In genomic region chr1:55075652-55076394, GRCm38 (mm10) we compare ENCODE assay signal across 15 mouse cellular contexts. TPM values are rescaled to one million over a fixed set of nuclear protein-coding genes. Genes with fewer than 3 reads are reported as not detected.
A peak's percentile ranks its signal among the peaks of the same experiment; 100 is the strongest.
DNase-seq lines count a peak whose midpoint lies in the region; ATAC-seq lines count a peak whose summit lies in the region.
"Had no signal": no experiment of that assay in that cellular context is flagged by ENCODE, and none has a peak within 500 bp of the region (broad histone marks: within the 10 kb centered on the region; RNA-seq: fewer than 3 reads in every experiment).

No protein-coding gene starts in this region.

- WGBS in kidney, embryonic 16.5 days: 67% methylated on average over 5 of the region's 5 CpGs
- WGBS in kidney, embryonic 14.5 days: 72% methylated on average over 5 of the region's 5 CpGs
- WGBS in liver, embryonic 16.5 days (ENCODE audit: insufficient replicate concordance): 23% methylated on average over 5 of the region's 5 CpGs
- WGBS in forebrain, embryonic 10.5 days: 79% methylated on average over 5 of the region's 5 CpGs

- peak; percentile 88 for DNase-seq in heart, adult 11 months
- no peak for DNase-seq in heart, postnatal 14 days
- no peak for DNase-seq in forebrain, embryonic 10.5 days (ENCODE audit: extremely low spot score, low spot score)
- DNase-seq in right cerebral cortex, postnatal 14 days: no peak
- DNase-seq: adrenal gland, postnatal 10 days; cerebellum, adult 9-10 months; gastrocnemius, postnatal 10 days; lung, postnatal 4 days had no signal

- H3K4me2 ChIP-seq in kidney, embryonic 16.5 days (replicated peaks; ENCODE audit: low read depth, low read length): no peak overlapping the region
- no peak overlapping the region for H3K4me2 ChIP-seq in kidney, embryonic 14.5 days (replicated peaks; ENCODE audit: low read depth, low read length)
- H3K4me2 ChIP-seq in liver, embryonic 16.5 days (ENCODE audit: low read depth, low read length): no peak overlapping the region
- H3K4me2 ChIP-seq: limb, embryonic 15.5 days; midbrain, embryonic 15.5 days had no signal

- H3K9ac ChIP-seq in kidney, embryonic 16.5 days (replicated peaks; ENCODE audit: low read length): no peak overlapping the region
- H3K9ac ChIP-seq in kidney, embryonic 14.5 days (ENCODE audit: low read depth, low read length): no peak overlapping the region
- no peak overlapping the region for H3K9ac ChIP-seq in liver, embryonic 16.5 days (ENCODE audit: low read depth, low read length)
- H3K9ac ChIP-seq: limb, embryonic 15.5 days; midbrain, embryonic 15.5 days had no signal

- H3K4me3 ChIP-seq in kidney, embryonic 16.5 days (ENCODE audit: low read length): no peak overlapping the region
- H3K4me3 ChIP-seq in kidney, embryonic 14.5 days (ENCODE audit: low read length): no peak overlapping the region
- H3K4me3 ChIP-seq in liver, embryonic 16.5 days (ENCODE audit: low read depth, low read length): no peak overlapping the region
- no peak overlapping the region for H3K4me3 ChIP-seq in forebrain, embryonic 10.5 days
- H3K4me3 ChIP-seq: limb, embryonic 15.5 days; midbrain, embryonic 15.5 days had no signal

- H3K9me3 ChIP-seq in kidney, embryonic 16.5 days (ENCODE audit: low read length): no peaks in the 10 kb centered on the region
- no peaks in the 10 kb centered on the region for H3K9me3 ChIP-seq in kidney, embryonic 14.5 days (ENCODE audit: control insufficient read depth, low read length)
- H3K9me3 ChIP-seq in liver, embryonic 16.5 days (replicated peaks; ENCODE audit: control insufficient read depth, low read length): no peaks in the 10 kb centered on the region
- H3K9me3 ChIP-seq in forebrain, embryonic 10.5 days: no peaks in the 10 kb centered on the region
- H3K9me3 ChIP-seq: limb, embryonic 15.5 days; midbrain, embryonic 15.5 days had no signal

- 0 out of 2 replicates have a peak, but pooled peaks cover 3% of the 10 kb centered on the region for H3K4me1 ChIP-seq in kidney, embryonic 16.5 days (ENCODE audit: insufficient read depth, low read length)
- H3K4me1 ChIP-seq in kidney, embryonic 14.5 days (ENCODE audit: control insufficient read depth, insufficient read depth, low read length): no peaks in the 10 kb centered on the region
- peaks cover 11% of the 10 kb centered on the region for H3K4me1 ChIP-seq in liver, embryonic 16.5 days (ENCODE audit: control insufficient read depth, low read depth, low read length)
- no peaks in the 10 kb centered on the region for H3K4me1 ChIP-seq in forebrain, embryonic 10.5 days
- H3K4me1 ChIP-seq: limb, embryonic 15.5 days; midbrain, embryonic 15.5 days had no signal

- H3K27ac ChIP-seq in kidney, embryonic 16.5 days (ENCODE audit: low read length): 0 out of 2 replicates have a peak overlapping the region, but pooled peaks have one; percentile 10
- no peak overlapping the region for H3K27ac ChIP-seq in kidney, embryonic 14.5 days (ENCODE audit: low read depth, low read length)
- H3K27ac ChIP-seq in liver, embryonic 16.5 days (ENCODE audit: low read length): peak overlapping the region; percentile 79; the same call in 1 of the 2 replicates
- H3K27ac ChIP-seq in forebrain, embryonic 10.5 days: no peak overlapping the region
- H3K27ac ChIP-seq: kidney, postnatal 0 days; limb, embryonic 15.5 days; midbrain, embryonic 15.5 days had no signal

- intact Hi-C loops in heart, postnatal 14 days (cut with DNase I): no loop called here

- peaks cover 26% of the 10 kb centered on the region for H3K36me3 ChIP-seq in kidney, embryonic 16.5 days (ENCODE audit: insufficient read depth, low read length)
- peaks cover 46% of the 10 kb centered on the region for H3K36me3 ChIP-seq in kidney, embryonic 14.5 days (ENCODE audit: control insufficient read depth, insufficient read depth, low read length)
- peaks cover 19% of the 10 kb centered on the region for H3K36me3 ChIP-seq in liver, embryonic 16.5 days (ENCODE audit: control insufficient read depth, insufficient read depth)
- peaks cover 77% of the 10 kb centered on the region for H3K36me3 ChIP-seq in forebrain, embryonic 10.5 days (replicated peaks)

- no peaks in the 10 kb centered on the region for H3K27me3 ChIP-seq in kidney, embryonic 16.5 days (ENCODE audit: insufficient read depth, low read length)
- H3K27me3 ChIP-seq in kidney, embryonic 14.5 days (ENCODE audit: control insufficient read depth, insufficient read depth, low read length): no peaks in the 10 kb centered on the region
- no peaks in the 10 kb centered on the region for H3K27me3 ChIP-seq in liver, embryonic 16.5 days (ENCODE audit: control insufficient read depth, insufficient read depth, low read depth, low read length)
- no peaks in the 10 kb centered on the region for H3K27me3 ChIP-seq in forebrain, embryonic 10.5 days (ENCODE audit: poor library complexity, severe bottlenecking)
- H3K27me3 ChIP-seq: limb, embryonic 15.5 days; midbrain, embryonic 15.5 days had no signal

- ATAC-seq in kidney, embryonic 16.5 days (ENCODE audit: low FRiP score, low TSS enrichment): no peak
- ATAC-seq in kidney, embryonic 14.5 days (ENCODE audit: low FRiP score, low TSS enrichment): no peak
- 0 out of 2 replicates have a peak, but pooled peaks have one; percentile 25 for ATAC-seq in erythroid progenitor cell, adult 5-6 weeks (replicated peaks; ENCODE audit: low FRiP score, poor library complexity, severe bottlenecking)
- ATAC-seq in liver, embryonic 16.5 days (ENCODE audit: low read depth): peak; percentile 87

RNA-seq across cellular contexts. Expression of gene Hspe1, which starts 12.1 kb away (rescaled TPM):
- total RNA-seq in heart, postnatal 14 days (2021): 100 to 1,000 TPM; 125 TPM
- polyA plus RNA-seq in kidney, embryonic 16.5 days (2015; fragmentation: Nextera tagmentation; extraction: Ambion mirVana): 404 and 411 TPM in 2 replicates
- polyA plus RNA-seq in kidney, embryonic 14.5 days (2014; fragmentation: Nextera tagmentation; extraction: Ambion mirVana): 508 and 679 TPM in 2 replicates
- 63.4 and 84.3 TPM in 2 replicates for total RNA-seq in erythroid progenitor cell, adult 5-6 weeks (2015; ENCODE audit: low replicate concordance)
- total RNA-seq in erythroid progenitor cell, adult 5-6 weeks (2017; ENCODE audit: low replicate concordance): 40.1 and 54.0 TPM in 2 replicates
- polyA plus RNA-seq in liver, embryonic 16.5 days (2015; fragmentation: Nextera tagmentation; extraction: Ambion mirVana): 269 and 326 TPM in 2 replicates
- 671 and 693 TPM in 2 replicates for polyA plus RNA-seq in forebrain, embryonic 10.5 days (2016; fragmentation: Nextera tagmentation; extraction: Ambion mirVana)

RNA-seq across cellular contexts. Expression of gene Hspd1, which starts 12.2 kb away (rescaled TPM):
- total RNA-seq in heart, postnatal 14 days (2021): 100 to 1,000 TPM; 331 to 362 TPM
- polyA plus RNA-seq in kidney, embryonic 16.5 days (2015; fragmentation: Nextera tagmentation; extraction: Ambion mirVana): 480 and 498 TPM in 2 replicates
- 359 and 402 TPM in 2 replicates for polyA plus RNA-seq in kidney, embryonic 14.5 days (2014; fragmentation: Nextera tagmentation; extraction: Ambion mirVana)
- total RNA-seq in erythroid progenitor cell, adult 5-6 weeks (2015; ENCODE audit: low replicate concordance): 21.3 and 49.9 TPM in 2 replicates
- total RNA-seq in erythroid progenitor cell, adult 5-6 weeks (2017; ENCODE audit: low replicate concordance): 35.6 and 60.8 TPM in 2 replicates
- polyA plus RNA-seq in liver, embryonic 16.5 days (2015; fragmentation: Nextera tagmentation; extraction: Ambion mirVana): 236 and 253 TPM in 2 replicates
- 636 and 697 TPM in 2 replicates for polyA plus RNA-seq in forebrain, embryonic 10.5 days (2016; fragmentation: Nextera tagmentation; extraction: Ambion mirVana)

RNA-seq across cellular contexts. Expression of gene Coq10b, which starts 23.3 kb away (rescaled TPM):
- 10 to 100 TPM; 47.3 to 61.7 TPM for total RNA-seq in heart, postnatal 14 days (2021)
- polyA plus RNA-seq in kidney, embryonic 16.5 days (2015; fragmentation: Nextera tagmentation; extraction: Ambion mirVana): 15.3 and 16.5 TPM in 2 replicates
- 14.3 and 15.1 TPM in 2 replicates for polyA plus RNA-seq in kidney, embryonic 14.5 days (2014; fragmentation: Nextera tagmentation; extraction: Ambion mirVana)
- 12.6 and 21.0 TPM in 2 replicates for total RNA-seq in erythroid progenitor cell, adult 5-6 weeks (2015; ENCODE audit: low replicate concordance)
- total RNA-seq in erythroid progenitor cell, adult 5-6 weeks (2017; ENCODE audit: low replicate concordance): 10.1 and 26.6 TPM in 2 replicates
- 12.0 and 12.7 TPM in 2 replicates for polyA plus RNA-seq in liver, embryonic 16.5 days (2015; fragmentation: Nextera tagmentation; extraction: Ambion mirVana)
- polyA plus RNA-seq in forebrain, embryonic 10.5 days (2016; fragmentation: Nextera tagmentation; extraction: Ambion mirVana): 21.7 and 23.5 TPM in 2 replicates

RNA-seq across cellular contexts. Expression of gene Sf3b1, which starts 48.5 kb away (rescaled TPM):
- 100 to 1,000 TPM; 100 to 106 TPM for total RNA-seq in heart, postnatal 14 days (2021)
- polyA plus RNA-seq in kidney, embryonic 16.5 days (2015; fragmentation: Nextera tagmentation; extraction: Ambion mirVana): 284 and 299 TPM in 2 replicates
- 309 and 336 TPM in 2 replicates for polyA plus RNA-seq in kidney, embryonic 14.5 days (2014; fragmentation: Nextera tagmentation; extraction: Ambion mirVana)
- 230 and 235 TPM in 2 replicates for total RNA-seq in erythroid progenitor cell, adult 5-6 weeks (2015; ENCODE audit: low replicate concordance)
- 189 and 207 TPM in 2 replicates for total RNA-seq in erythroid progenitor cell, adult 5-6 weeks (2017; ENCODE audit: low replicate concordance)
- polyA plus RNA-seq in liver, embryonic 16.5 days (2015; fragmentation: Nextera tagmentation; extraction: Ambion mirVana): 118 and 121 TPM in 2 replicates
- 296 and 303 TPM in 2 replicates for polyA plus RNA-seq in forebrain, embryonic 10.5 days (2016; fragmentation: Nextera tagmentation; extraction: Ambion mirVana)

RNA-seq across cellular contexts. Expression of gene Mob4, which starts 55.2 kb away (rescaled TPM):
- 10 to 100 TPM; 36.6 to 38.2 TPM for total RNA-seq in heart, postnatal 14 days (2021)
- 134 and 139 TPM in 2 replicates for polyA plus RNA-seq in kidney, embryonic 16.5 days (2015; fragmentation: Nextera tagmentation; extraction: Ambion mirVana)
- 144 and 172 TPM in 2 replicates for polyA plus RNA-seq in kidney, embryonic 14.5 days (2014; fragmentation: Nextera tagmentation; extraction: Ambion mirVana)
- total RNA-seq in erythroid progenitor cell, adult 5-6 weeks (2015; ENCODE audit: low replicate concordance): 31.9 and 42.2 TPM in 2 replicates
- 46.0 and 70.0 TPM in 2 replicates for total RNA-seq in erythroid progenitor cell, adult 5-6 weeks (2017; ENCODE audit: low replicate concordance)
- polyA plus RNA-seq in liver, embryonic 16.5 days (2015; fragmentation: Nextera tagmentation; extraction: Ambion mirVana): 39.5 and 39.8 TPM in 2 replicates
- polyA plus RNA-seq in forebrain, embryonic 10.5 days (2016; fragmentation: Nextera tagmentation; extraction: Ambion mirVana): 124 TPM in 2 replicates

Comparison
In these comparisons a context has a peak if more than half of its experiments do, and no peak if none do; other contexts are left out.
1. H3K27ac ChIP-seq: peak in kidney, embryonic 16.5 days (single experiment) and liver, embryonic 16.5 days (single experiment); none in kidney, embryonic 14.5 days (single experiment) and forebrain, embryonic 10.5 days (single experiment).
2. ATAC-seq: peak in erythroid progenitor cell, adult 5-6 weeks (single experiment) and liver, embryonic 16.5 days (single experiment); none in kidney, embryonic 16.5 days (single experiment) and kidney, embryonic 14.5 days (single experiment).